Mouse (Mus musculus) testis, postnatal 14 days (tissue): ENCODE measurements around the gene Igf2r.
A peak's percentile ranks its signal among the peaks of the same experiment; 100 is the strongest.

Experiments used
- DNase-seq: peaks from one replicate; pipeline ENCODE4 v3.0.0; 2021; ENCODE audit warnings: low spot score

Gene Igf2r

GRCm38 (mm10) chr17:12782861-12783847, 13.7 kb upstream of the Igf2r start:
- DNase-seq: no peak

DNA sequence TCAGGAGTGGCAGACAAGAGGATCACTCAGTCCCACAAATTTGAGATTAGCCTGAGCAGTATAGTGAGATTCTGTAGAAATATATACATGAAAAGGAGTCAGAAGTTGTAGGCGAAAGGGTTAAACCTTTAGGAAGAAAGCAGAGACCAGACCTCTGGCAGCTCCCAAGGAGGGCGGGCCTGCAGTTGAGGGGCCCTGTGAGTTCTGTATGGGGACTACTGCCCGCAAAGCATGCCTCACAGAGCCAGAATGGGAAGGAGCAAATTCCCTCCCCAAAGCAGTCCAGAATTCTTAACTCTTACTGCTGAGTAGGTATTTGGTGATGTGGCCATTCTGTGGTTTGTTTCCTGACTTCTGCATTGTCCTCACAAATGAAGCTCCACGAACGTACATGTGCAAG, 11.6 kb upstream of the Igf2r start:
- no peak for DNase-seq

- DNase-seq: no peak
Measured at GRCm38 (mm10) chr17:12780125-12780524, 10.7 kb upstream of the Igf2r start.

DNA sequence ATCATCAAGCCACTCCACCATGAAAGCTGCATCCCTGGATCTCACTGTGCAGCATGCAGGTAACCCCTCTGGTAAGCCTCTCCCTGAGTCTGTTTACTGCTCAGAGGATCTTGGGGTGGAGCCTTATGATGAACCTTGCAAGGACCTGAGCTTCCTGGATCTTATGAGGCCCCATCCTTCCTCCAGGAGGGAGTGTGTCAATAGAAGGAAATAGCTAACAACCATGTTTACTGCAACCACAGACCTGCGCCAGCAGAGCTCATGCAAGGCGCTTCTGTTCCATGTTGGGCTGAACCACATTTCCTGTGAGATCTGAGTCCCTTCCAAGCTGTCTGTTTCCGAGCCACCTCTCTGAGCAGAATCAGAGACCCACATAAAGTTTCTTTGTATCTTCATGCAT, 10.0 kb upstream of the Igf2r start:
- DNase-seq: no peak

- DNase-seq: no peak
Measured at GRCm38 (mm10) chr17:12773956-12774355, 4.5 kb upstream of the Igf2r start.

DNA sequence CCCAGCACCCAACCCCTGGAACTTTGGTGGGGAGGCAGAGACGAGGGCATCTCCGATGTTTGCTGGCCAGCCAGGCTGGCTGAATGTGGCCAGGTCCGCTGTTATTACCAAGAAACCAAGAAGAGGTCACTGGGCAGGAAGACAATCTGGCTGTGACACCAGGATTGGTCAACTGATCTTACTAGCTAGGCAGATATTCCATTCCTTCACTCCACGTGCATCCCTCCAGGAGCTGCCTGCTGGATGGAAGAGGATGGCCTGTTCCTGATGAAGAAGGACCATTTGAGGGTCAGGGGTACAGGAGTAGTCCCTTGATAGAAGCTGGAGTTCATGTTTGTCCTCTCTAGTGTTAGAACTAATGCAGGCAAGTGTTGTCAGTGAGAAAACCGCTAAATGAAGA, 1.0 kb upstream of the Igf2r start:
- no peak for DNase-seq

- DNase-seq: peak; percentile 31
Measured at GRCm38 (mm10) chr17:12768415-12769379, 767 bp downstream of the Igf2r start.

- no peak for DNase-seq
Measured at GRCm38 (mm10) chr17:12767294-12767852, 2.1 kb downstream of the Igf2r start.

DNA sequence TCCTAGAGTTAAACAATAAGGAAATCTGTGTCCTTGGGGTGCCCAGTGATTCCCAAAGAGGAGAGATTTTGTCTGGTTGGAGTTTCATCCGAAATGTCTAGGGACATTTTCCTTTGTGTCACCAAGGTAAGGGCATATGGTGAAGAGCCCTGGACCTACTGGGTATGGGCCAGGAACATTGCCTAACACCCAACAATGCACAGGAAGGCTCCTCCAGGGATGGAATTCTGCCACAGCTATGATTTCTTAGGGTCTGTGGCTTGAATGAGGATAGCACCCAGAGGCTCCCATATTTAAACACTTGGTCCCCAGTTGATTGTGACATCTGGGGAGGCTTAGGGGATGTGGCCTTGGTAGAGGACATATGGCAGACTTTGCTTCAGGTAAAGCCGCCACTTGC, 6.1 kb downstream of the Igf2r start:
- DNase-seq: no peak

- no peak for DNase-seq
Measured at GRCm38 (mm10) chr17:12760355-12761146, 8.9 kb downstream of the Igf2r start.

- DNase-seq: no peak
Measured at GRCm38 (mm10) chr17:12759646-12760074, 9.8 kb downstream of the Igf2r start.

DNA sequence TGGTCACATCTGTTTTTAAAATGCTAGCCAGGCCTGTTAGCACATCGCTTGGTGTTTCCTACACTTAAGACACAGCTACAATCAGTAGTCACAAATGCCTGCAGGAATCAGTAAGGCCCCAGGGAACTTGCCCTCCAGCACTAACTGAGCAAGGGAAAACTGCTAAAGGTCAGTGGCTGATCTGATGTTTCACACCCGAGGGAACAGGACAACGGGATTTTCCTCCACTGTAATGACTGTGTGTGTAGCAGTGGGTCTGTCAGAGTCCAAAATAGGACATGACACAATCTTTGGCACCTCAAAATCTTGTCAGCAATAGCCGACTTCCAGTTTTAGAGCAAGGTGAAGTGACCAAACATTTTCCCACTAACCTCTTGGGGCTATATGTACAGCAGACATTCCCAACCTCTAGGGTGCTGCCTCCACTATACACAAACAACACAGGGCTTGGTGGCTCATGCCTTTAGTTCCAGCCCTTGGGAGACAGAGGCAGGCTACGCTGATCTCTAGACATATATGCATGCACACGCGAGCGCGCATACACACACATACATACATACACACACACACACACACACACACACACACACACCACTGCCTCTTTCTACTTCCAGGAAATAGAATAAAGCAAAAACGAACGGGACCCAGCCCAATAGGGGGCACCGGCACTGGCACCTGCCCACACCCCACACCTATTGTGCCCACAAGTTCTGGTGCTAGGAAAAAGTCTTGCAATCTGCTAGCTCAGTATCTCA, 10.6 kb downstream of the Igf2r start:
- no peak for DNase-seq

- no peak for DNase-seq
Measured at GRCm38 (mm10) chr17:12757990-12758389, 11.5 kb downstream of the Igf2r start.

DNA sequence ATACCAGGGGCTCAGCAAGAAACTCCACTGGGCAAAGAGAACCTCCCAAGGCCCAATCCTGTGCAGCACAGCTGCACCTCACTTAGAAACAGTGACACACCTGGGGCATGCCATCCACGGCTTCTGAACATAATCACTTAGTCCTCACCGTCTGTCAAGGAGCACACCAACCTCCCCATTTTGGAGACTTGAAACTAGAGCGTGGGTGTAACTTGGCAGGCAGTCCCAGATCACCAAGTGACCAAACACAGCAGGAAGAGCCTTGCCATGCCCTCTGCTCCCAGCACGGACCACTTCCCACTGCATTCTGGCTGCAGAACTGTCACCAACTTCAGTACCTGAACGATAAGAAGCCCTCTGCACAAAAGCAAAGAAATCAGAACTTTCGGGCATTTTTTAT, 12.3 kb downstream of the Igf2r start:
- no peak for DNase-seq

GRCm38 (mm10) chr17:12755951-12756350, 13.5 kb downstream of the Igf2r start:
- DNase-seq: no peak

DNA sequence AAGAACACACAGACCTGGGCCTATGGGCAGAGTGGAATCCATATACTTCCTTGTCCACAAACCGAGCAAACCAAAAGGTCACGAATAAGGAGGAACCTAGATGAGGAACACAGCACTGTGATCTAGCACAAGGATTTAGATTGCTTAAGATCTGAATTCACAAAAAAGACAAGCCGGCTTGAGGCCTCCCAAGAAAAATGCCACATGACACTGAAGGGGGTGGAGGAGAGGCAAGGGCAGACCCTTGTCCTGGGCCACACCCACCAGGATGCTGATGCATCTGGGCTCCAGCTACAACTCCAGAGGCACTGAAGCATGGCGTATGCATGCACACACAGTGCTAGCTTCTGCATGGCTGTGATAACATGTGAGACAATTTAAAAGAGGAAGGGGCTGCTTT, 14.3 kb downstream of the Igf2r start:
- DNase-seq: no peak

DNA sequence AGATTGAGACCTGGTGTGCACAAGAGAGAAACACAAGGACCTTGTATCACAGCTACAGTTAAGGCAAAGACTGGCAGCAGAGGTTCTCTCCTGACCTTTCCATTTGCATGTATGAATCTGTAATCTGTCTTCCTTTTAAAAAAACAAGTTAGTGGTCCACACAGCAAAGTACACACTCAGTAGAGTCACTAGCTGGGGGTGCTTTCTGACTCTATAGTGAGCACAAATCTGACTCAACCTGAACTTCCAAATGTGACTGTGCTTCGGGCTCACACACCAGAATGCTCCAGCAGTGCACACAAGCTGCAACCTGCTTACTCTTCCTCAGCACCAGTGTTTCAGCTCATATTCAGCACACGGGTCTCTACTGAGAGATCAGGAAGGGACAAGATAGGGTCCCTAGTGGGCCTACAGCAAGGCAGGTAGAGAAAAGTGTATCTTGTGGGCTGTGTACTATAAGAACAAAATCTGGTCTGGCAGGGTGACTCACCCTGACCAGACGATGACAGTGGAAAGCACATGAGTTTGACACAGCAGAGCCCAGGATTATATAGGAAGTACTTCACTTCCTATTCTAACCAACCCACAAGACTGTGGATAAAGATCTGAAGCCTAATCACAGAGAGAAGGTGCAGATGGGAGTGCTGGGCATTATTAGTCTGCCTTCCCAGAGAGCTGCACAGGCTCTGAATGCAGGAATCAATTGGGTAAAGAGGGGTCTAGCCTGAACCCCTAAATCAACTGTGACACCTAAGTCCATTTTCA, 15.0 kb downstream of the Igf2r start:
- DNase-seq: no peak

- DNase-seq: no peak
Measured at GRCm38 (mm10) chr17:12753050-12753449, 16.4 kb downstream of the Igf2r start.

GRCm38 (mm10) chr17:12751641-12752040, 17.8 kb downstream of the Igf2r start:
- DNase-seq: no peak

DNA sequence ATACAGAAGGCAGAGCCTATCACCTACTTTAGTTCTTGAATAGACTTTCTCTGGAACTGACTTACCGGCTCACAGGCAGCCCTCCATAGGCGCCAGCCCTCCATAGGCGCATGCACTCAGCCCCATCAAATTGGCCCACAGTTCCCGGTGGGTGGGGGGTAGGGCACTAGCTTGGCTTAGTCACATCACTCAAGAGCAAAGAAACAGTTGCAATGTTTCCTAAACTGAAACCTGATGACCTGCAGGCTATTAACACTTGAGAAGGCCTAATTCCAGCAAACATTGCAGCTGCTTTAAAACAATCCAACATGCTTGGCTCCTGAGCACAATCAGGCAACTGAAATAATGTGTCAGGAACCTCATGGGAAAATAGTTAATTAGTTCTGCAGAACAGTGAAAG, 18.2 kb downstream of the Igf2r start:
- DNase-seq: peak; percentile 62
